9 mouse cellular contexts compared by ENCODE assay signal in genomic region chr6:120674881-120675280, GRCm38 (mm10). TPM values are rescaled to one million over a fixed set of nuclear protein-coding genes. Genes with fewer than 3 reads are reported as not detected.
DNase-seq lines count a peak whose midpoint lies in the region; ATAC-seq and TF ChIP-seq lines count a peak whose summit lies in the region.
"Had no signal": no experiment of that assay in that cellular context is flagged by ENCODE, and none has a peak within 500 bp of the region (broad histone marks: within the 10 kb centered on the region; RNA-seq: fewer than 3 reads in every experiment).

No protein-coding gene starts in this region.

- no peak for ATAC-seq in embryonic facial prominence, embryonic 11.5 days (replicated peaks; ENCODE audit: insufficient number of reproducible peaks, low FRiP score, low TSS enrichment, low read depth)
- ATAC-seq in lung, postnatal 0 days = no peak
- no peak for ATAC-seq in monocyte, adult 5-6 weeks (replicated peaks; ENCODE audit: insufficient number of reproducible peaks, low FRiP score, low TSS enrichment, poor library complexity, severe bottlenecking)

- H3K4me1 ChIP-seq in embryonic facial prominence, embryonic 11.5 days (ENCODE audit: control insufficient read depth, insufficient read depth, low read length) = no peaks in the 10 kb centered on the region
- peaks cover 3% of the 10 kb centered on the region; the same call in 1 of the 2 replicates for H3K4me1 ChIP-seq in embryonic facial prominence, embryonic 10.5 days
- H3K4me1 ChIP-seq in lung, postnatal 0 days (ENCODE audit: insufficient read depth, low read depth, low read length) = no peaks in the 10 kb centered on the region
- H3K4me1 ChIP-seq: embryonic facial prominence, embryonic 15.5 days had no signal

- H3K27ac ChIP-seq in embryonic facial prominence, embryonic 11.5 days (replicated peaks; ENCODE audit: low read depth, low read length) = no peak overlapping the region
- no peak overlapping the region for H3K27ac ChIP-seq in embryonic facial prominence, embryonic 10.5 days (replicated peaks)
- H3K27ac ChIP-seq in lung, postnatal 0 days (ENCODE audit: low read length) = no peak overlapping the region
- H3K27ac ChIP-seq: embryonic facial prominence, embryonic 15.5 days had no signal

- H3K9me3 ChIP-seq in embryonic facial prominence, embryonic 11.5 days (replicated peaks; ENCODE audit: control insufficient read depth, low read length) = no peaks in the 10 kb centered on the region
- no peaks in the 10 kb centered on the region for H3K9me3 ChIP-seq in embryonic facial prominence, embryonic 10.5 days
- H3K9me3 ChIP-seq in lung, postnatal 0 days (ENCODE audit: low read length) = no peaks in the 10 kb centered on the region
- H3K9me3 ChIP-seq: embryonic facial prominence, embryonic 15.5 days had no signal

- no peak overlapping the region for H3K9ac ChIP-seq in embryonic facial prominence, embryonic 11.5 days (replicated peaks; ENCODE audit: low read length)
- H3K9ac ChIP-seq in lung, postnatal 0 days (replicated peaks; ENCODE audit: low read depth) = no peak overlapping the region
- H3K9ac ChIP-seq: embryonic facial prominence, embryonic 15.5 days had no signal

- H3K4me2 ChIP-seq in embryonic facial prominence, embryonic 11.5 days (ENCODE audit: low read depth, low read length) = no peak overlapping the region
- no peak overlapping the region for H3K4me2 ChIP-seq in lung, postnatal 0 days (replicated peaks; ENCODE audit: low read depth, low read length)
- H3K4me2 ChIP-seq: embryonic facial prominence, embryonic 15.5 days had no signal

- TF ChIP-seq CTCF in lung, postnatal 0 days (IDR thresholded peaks at IDR 0.05) = peak; percentile 55

- H3K27me3 ChIP-seq in embryonic facial prominence, embryonic 11.5 days (ENCODE audit: control insufficient read depth, insufficient read depth, low read length) = no peaks in the 10 kb centered on the region
- no peaks in the 10 kb centered on the region for H3K27me3 ChIP-seq in embryonic facial prominence, embryonic 10.5 days (replicated peaks; ENCODE audit: low read depth, poor library complexity, severe bottlenecking)
- H3K27me3 ChIP-seq in lung, postnatal 0 days (replicated peaks; ENCODE audit: insufficient read depth, low read length) = no peaks in the 10 kb centered on the region
- no peaks in the 10 kb centered on the region for H3K27me3 ChIP-seq in splenic B cell, adult 2 months (ENCODE audit: control insufficient read depth, insufficient read depth, low read length, poor library complexity, severe bottlenecking)
- H3K27me3 ChIP-seq: embryonic facial prominence, embryonic 15.5 days had no signal

- no peak overlapping the region for H3K4me3 ChIP-seq in embryonic facial prominence, embryonic 11.5 days (ENCODE audit: low read depth, low read length)
- H3K4me3 ChIP-seq in embryonic facial prominence, embryonic 10.5 days = no peak overlapping the region
- no peak overlapping the region for H3K4me3 ChIP-seq in lung, postnatal 0 days (ENCODE audit: low read depth, low read length)
- H3K4me3 ChIP-seq: embryonic facial prominence, embryonic 15.5 days had no signal

- 91% methylated on average over 4 of the region's 4 CpGs for WGBS in embryonic facial prominence, embryonic 11.5 days
- 90% methylated on average over 4 of the region's 4 CpGs for WGBS in embryonic facial prominence, embryonic 10.5 days
- WGBS in lung, postnatal 0 days = 79% methylated on average over 4 of the region's 4 CpGs

- TF ChIP-seq EP300 in lung, postnatal 0 days (IDR thresholded peaks at IDR 0.05) = no peak

- H3K36me3 ChIP-seq in embryonic facial prominence, embryonic 11.5 days (replicated peaks; ENCODE audit: control insufficient read depth, insufficient read depth, low read depth, low read length) = no peaks in the 10 kb centered on the region
- no peaks in the 10 kb centered on the region; the same call in 1 of the 2 replicates for H3K36me3 ChIP-seq in embryonic facial prominence, embryonic 10.5 days (replicated peaks)
- H3K36me3 ChIP-seq in lung, postnatal 0 days (ENCODE audit: insufficient read depth, low read length) = no peaks in the 10 kb centered on the region
- H3K36me3 ChIP-seq in splenic B cell, adult 2 months (ENCODE audit: control insufficient read depth, insufficient read depth, low read length, poor library complexity, severe bottlenecking) = no peaks in the 10 kb centered on the region
- H3K36me3 ChIP-seq: embryonic facial prominence, embryonic 15.5 days had no signal

- DNase-seq in embryonic facial prominence, embryonic 11.5 days (ENCODE audit: low spot score) = peak; percentile 26
- DNase-seq in embryonic facial prominence, embryonic 10.5 days (ENCODE audit: low spot score) = no peak
- no peak for DNase-seq in lung, postnatal 0 days (ENCODE audit: low spot score)
- DNase-seq in lung, postnatal 14 days = no peak
- DNase-seq in induced T-regulatory cell, adult 2 months (ENCODE audit: low read depth) = peak; percentile 24
- DNase-seq in splenic B cell, adult 2 months (ENCODE audit: low read depth, low spot score) = peak; percentile 72
- DNase-seq in left cerebral cortex, postnatal 4 days = no peak

- intact Hi-C loops in left cerebral cortex, postnatal 4 days (cut with DNase I) = no loop called here

RNA-seq across cellular contexts. Expression of gene Cecr2, which starts 8.7 kb away (rescaled TPM):
- polyA plus RNA-seq in embryonic facial prominence, embryonic 11.5 days (2014; fragmentation: Nextera tagmentation; extraction: Ambion mirVana) = 7.2 and 8.2 TPM in 2 replicates
- polyA plus RNA-seq in embryonic facial prominence, embryonic 10.5 days (2016; fragmentation: Nextera tagmentation; extraction: Ambion mirVana) = 11.1 and 14.8 TPM in 2 replicates
- 3.4 and 3.9 TPM in 2 replicates for polyA plus RNA-seq in lung, postnatal 0 days (2015; fragmentation: Nextera tagmentation; extraction: Ambion mirVana)
- total RNA-seq in monocyte, adult 5-6 weeks (2017) = 1.5 to 4.0 TPM (median 3.3 TPM) in 3 replicates
- total RNA-seq in left cerebral cortex, postnatal 4 days (2021) = 1 to 10 TPM; 3.1 to 3.2 TPM

Comparison
In these comparisons a context has a peak if more than half of its experiments do, and no peak if none do; other contexts are left out.
1. DNase-seq: peak in embryonic facial prominence, embryonic 11.5 days (single experiment), induced T-regulatory cell, adult 2 months (single experiment) and splenic B cell, adult 2 months (single experiment); none in embryonic facial prominence, embryonic 10.5 days (single experiment), lung, postnatal 0 days (single experiment), lung, postnatal 14 days (single experiment) and left cerebral cortex, postnatal 4 days (single experiment).